Mouse (Mus musculus) spleen, adult 2 months (tissue): ENCODE data around the gene Txndc9.

Source experiments
- CTCF ChIP-seq: fragments of 200-500 bp; IDR thresholded peaks from 2 replicates; pipeline ENCODE4 v1.5.1; 2011; ENCODE audit warnings: mild to moderate bottlenecking, inconsistent platforms; ENCODE audit not compliant: insufficient read depth, insufficient read length, insufficient replicate concordance; ENCODE audit errors: extremely low read depth
- POLR2A ChIP-seq: fragments of 200-500 bp; IDR thresholded peaks from 2 replicates; pipeline ENCODE4 v1.6.1; 2011; ENCODE audit warnings: low read depth, low read length, inconsistent platforms

- TF ChIP-seq CTCF: no peak
- TF ChIP-seq POLR2A: no peak
These were observed 33.7 kb upstream of the Txndc9 start for GRCm38 (mm10) chr1:38031391-38031790.
